Mouse (Mus musculus) forebrain, embryonic 12.5 days (tissue): ENCODE data around the gene Flywch1. TPM values are rescaled to one million over a fixed set of nuclear protein-coding genes. Genes with fewer than 3 reads are reported as not detected.
A peak's percentile ranks its signal among the peaks of the same experiment; 100 is the strongest.

Experiments used
- ATAC-seq: fragments of 200-750 bp; cut with Nextera tagmentation; 2 replicates; pipeline ENCODE4 v1.8.0; 2017; ENCODE audit warnings: moderate TSS enrichment; ENCODE audit not compliant: low FRiP score
- H3K27ac ChIP-seq: fragments of 300-500 bp; sonication (generic); 2 replicates; pipeline ENCODE4 v1.5.1; 2016; ENCODE audit warnings: mild to moderate bottlenecking
- H3K27me3 ChIP-seq: fragments of 300-500 bp; sonication (generic); 2 replicates; pipeline ENCODE4 v1.6.1; 2016; ENCODE audit warnings: mild to moderate bottlenecking
- H3K36me3 ChIP-seq: fragments of 300-500 bp; sonication (generic); replicated peaks from 2 replicates; pipeline ENCODE4 v1.6.1; 2016; ENCODE audit warnings: mild to moderate bottlenecking
- H3K4me1 ChIP-seq: fragments of 300-500 bp; sonication (generic); 2 replicates; pipeline ENCODE4 v1.6.1; 2016
- H3K4me2 ChIP-seq: fragments of 300-500 bp; sonication (generic); 2 replicates; pipeline ENCODE4 v1.6.1; 2016; ENCODE audit warnings: mild to moderate bottlenecking, moderate library complexity
- H3K4me3 ChIP-seq: fragments of 300-500 bp; sonication (generic); replicated peaks from 2 replicates; pipeline ENCODE4 v1.5.1; 2016; ENCODE audit warnings: mild to moderate bottlenecking
- H3K9ac ChIP-seq: fragments of 300-500 bp; sonication (generic); 2 replicates; pipeline ENCODE4 v1.6.1; 2016; ENCODE audit warnings: mild to moderate bottlenecking
- H3K9me3 ChIP-seq: fragments of 300-500 bp; sonication (generic); 2 replicates; pipeline ENCODE4 v1.6.1; 2016
- WGBS: fragments of 180-500 bp; shearing (Covaris S2); methylation state at CpG from one replicate; pipeline ENCODE4 v1.1.7; 2016; 5-methylcytosine and 5-hydroxymethylcytosine counted together
- polyA plus RNA-seq: library from polyadenylated mRNA; unstranded; fragments of >200 nt; fragmentation: Nextera tagmentation; extraction: Ambion mirVana; gene quantifications from 2 replicates; pipeline ENCODE4 v1.2.1, GENCODE M21; 2016

The Flywch1 gene
- polyA plus RNA-seq, 1 experiment from 2014 or later, result 173 TPM

- WGBS, result 86% methylated on average over 7 of the region's 7 CpGs
- no peaks in the 10 kb centered on the region for H3K36me3 ChIP-seq
- no peak within 1 kb of the TSS for H3K4me3 ChIP-seq
- ATAC-seq, result no peak
- H3K4me1 ChIP-seq, result peaks cover 12% of the 10 kb centered on the region
- no peak within 1 kb of the TSS for H3K9ac ChIP-seq
- no peak within 1 kb of the TSS for H3K27ac ChIP-seq
- H3K4me2 ChIP-seq, result no peak within 1 kb of the TSS
- peaks cover 10% of the 10 kb centered on the region; the same call in 1 of the 2 replicates for H3K27me3 ChIP-seq
- no peaks in the 10 kb centered on the region for H3K9me3 ChIP-seq
Measured at GRCm38 (mm10) chr17:23722376-23723125, 48.9 kb downstream of the Flywch1 start, which contains the start of gene 1520401A03Rik. TSS of gene 1520401A03Rik (minus strand) at chr17:23722783.

- no peaks in the 10 kb centered on the region for H3K36me3 ChIP-seq
- H3K27me3 ChIP-seq, result peaks cover 10% of the 10 kb centered on the region; the same call in 1 of the 2 replicates
- H3K4me1 ChIP-seq, result peaks cover 8% of the 10 kb centered on the region
- no peaks in the 10 kb centered on the region for H3K9me3 ChIP-seq
- H3K9ac ChIP-seq, result no peak overlapping the region
- H3K4me2 ChIP-seq, result no peak overlapping the region
- WGBS, result 90% methylated on average over 2 of the region's 2 CpGs
- no peak for ATAC-seq
- H3K4me3 ChIP-seq, result no peak overlapping the region
- no peak overlapping the region for H3K27ac ChIP-seq
Measured at GRCm38 (mm10) chr17:23721886-23722285, 49.5 kb downstream of the Flywch1 start.

GRCm38 (mm10) chr17:23719455-23719854 is 51.9 kb downstream of the Flywch1 start:
- H3K9ac ChIP-seq, result no peak overlapping the region
- H3K36me3 ChIP-seq, result no peaks in the 10 kb centered on the region
- H3K4me1 ChIP-seq, result no peaks in the 10 kb centered on the region
- H3K27me3 ChIP-seq, result peaks cover 10% of the 10 kb centered on the region; the same call in 1 of the 2 replicates
- no peak for ATAC-seq
- H3K4me2 ChIP-seq, result no peak overlapping the region
- H3K9me3 ChIP-seq, result no peaks in the 10 kb centered on the region
- no peak overlapping the region for H3K4me3 ChIP-seq
- H3K27ac ChIP-seq, result no peak overlapping the region
- WGBS, result 0% methylated on average over 1 of the region's 1 CpGs

- H3K9ac ChIP-seq, result no peak overlapping the region
- no peak overlapping the region for H3K4me3 ChIP-seq
- ATAC-seq, result no peak
- H3K9me3 ChIP-seq, result no peaks in the 10 kb centered on the region
- H3K36me3 ChIP-seq, result no peaks in the 10 kb centered on the region
- 58% methylated on average over 2 of the region's 2 CpGs for WGBS
- no peaks in the 10 kb centered on the region for H3K4me1 ChIP-seq
- H3K27me3 ChIP-seq, result peaks cover 5% of the 10 kb centered on the region; the same call in 1 of the 2 replicates
- no peak overlapping the region for H3K27ac ChIP-seq
- H3K4me2 ChIP-seq, result no peak overlapping the region
Measured at GRCm38 (mm10) chr17:23717003-23717402, 54.4 kb downstream of the Flywch1 start.

- 1% methylated on average over 3 of the region's 3 CpGs for whole genome bisulfite sequencing
- no peaks in the 10 kb centered on the region for H3K4me1 ChIP-seq
- no peaks in the 10 kb centered on the region for H3K36me3 ChIP-seq
- no peaks in the 10 kb centered on the region for H3K9me3 ChIP-seq
- no peak overlapping the region for H3K9ac ChIP-seq
- no peak overlapping the region for H3K4me2 ChIP-seq
- no peak overlapping the region for H3K27ac ChIP-seq
- no peak overlapping the region for H3K4me3 ChIP-seq
- peaks cover 43% of the 10 kb centered on the region for H3K27me3 ChIP-seq
- ATAC-seq, result peak; percentile 65
Measured at GRCm38 (mm10) chr17:23706212-23706611, 65.2 kb downstream of the Flywch1 start.

GRCm38 (mm10) chr17:23705525-23706104 is 65.8 kb downstream of the Flywch1 start:
- no peak for ATAC-seq
- H3K4me3 ChIP-seq, result no peak overlapping the region
- H3K4me2 ChIP-seq, result no peak overlapping the region
- H3K27ac ChIP-seq, result no peak overlapping the region
- H3K4me1 ChIP-seq, result no peaks in the 10 kb centered on the region
- H3K9ac ChIP-seq, result no peak overlapping the region
- H3K27me3 ChIP-seq, result peaks cover 48% of the 10 kb centered on the region
- no peaks in the 10 kb centered on the region for H3K9me3 ChIP-seq
- H3K36me3 ChIP-seq, result no peaks in the 10 kb centered on the region
- WGBS, result 80% methylated on average over 7 of the region's 7 CpGs

GRCm38 (mm10) chr17:23704741-23705140 is 66.7 kb downstream of the Flywch1 start:
- Histone ChIP-seq H3K36me3 (no peaks in the 10 kb centered on the region), H3K27ac (no peak overlapping the region), H3K27me3 (peaks cover 48% of the 10 kb centered on the region), H3K9ac (no peak overlapping the region), H3K4me3 (no peak overlapping the region), H3K4me1 (no peaks in the 10 kb centered on the region), H3K9me3 (no peaks in the 10 kb centered on the region), H3K4me2 (no peak overlapping the region)
- no peak for ATAC-seq
- WGBS, result 60% methylated on average over 7 of the region's 7 CpGs

GRCm38 (mm10) chr17:23703301-23703700 is 68.1 kb downstream of the Flywch1 start:
- Histone ChIP-seq H3K9me3 (no peaks in the 10 kb centered on the region), H3K27me3 (peaks cover 60% of the 10 kb centered on the region)

More at GRCm38 (mm10) chr17:23703301-23703700, 68.1 kb downstream of the Flywch1 start:
- Histone ChIP-seq H3K9ac (no peak overlapping the region), H3K36me3 (no peaks in the 10 kb centered on the region), H3K4me3 (no peak overlapping the region), H3K4me2 (no peak overlapping the region), H3K4me1 (peaks cover 7% of the 10 kb centered on the region), H3K27ac (no peak overlapping the region)
- ATAC-seq, result no peak
- 84% methylated on average over 9 of the region's 9 CpGs for WGBS

Other genes with a start within 250 kb of the Flywch1 start
- 22.7 and 23.7 TPM in 2 replicates for gene Zfp213, start 207.4 kb downstream of the Flywch1 start, polyA plus RNA-seq
- gene Zfp13, start 172.1 kb downstream of the Flywch1 start, polyA plus RNA-seq, result 22.1 and 22.6 TPM in 2 replicates
- 0.17 TPM in 1 of 2 replicates, not detected in the other for gene Zscan10, start 170.7 kb downstream of the Flywch1 start, polyA plus RNA-seq
- 0.78 and 0.91 TPM in 2 replicates for gene Mmp25, start 126.3 kb downstream of the Flywch1 start, polyA plus RNA-seq
- gene Bicdl2, start 111.1 kb downstream of the Flywch1 start, polyA plus RNA-seq, result 0.19 and 0.42 TPM in 2 replicates
- gene Hcfc1r1, start 98.0 kb downstream of the Flywch1 start, polyA plus RNA-seq, result 47.1 and 50.3 TPM in 2 replicates
- gene Thoc6, start 97.7 kb downstream of the Flywch1 start, polyA plus RNA-seq, result 49.3 and 49.7 TPM in 2 replicates
- 3.6 and 4.2 TPM in 2 replicates for gene Tnfrsf12a, start 94.1 kb downstream of the Flywch1 start, polyA plus RNA-seq
- 7.1 and 8.0 TPM in 2 replicates for gene Cldn6, start 92.4 kb downstream of the Flywch1 start, polyA plus RNA-seq
- gene Cldn9, start 87.6 kb downstream of the Flywch1 start, polyA plus RNA-seq, result 6.3 and 8.2 TPM in 2 replicates
- 0.17 TPM in 1 of 2 replicates, not detected in the other for gene 1520401A03Rik, start 48.8 kb downstream of the Flywch1 start, polyA plus RNA-seq
- gene Pkmyt1, start 45.3 kb downstream of the Flywch1 start, polyA plus RNA-seq, result 47.3 and 49.6 TPM in 2 replicates
- 26.4 and 30.8 TPM in 2 replicates for gene Paqr4, start 30.7 kb downstream of the Flywch1 start, polyA plus RNA-seq
- 1.4 and 1.6 TPM in 2 replicates for gene Kremen2, start 25.8 kb downstream of the Flywch1 start, polyA plus RNA-seq
- 32.7 and 33.5 TPM in 2 replicates for gene Flywch2, start 14.5 kb upstream of the Flywch1 start, polyA plus RNA-seq
- gene Srrm2, start 18.9 kb upstream of the Flywch1 start, polyA plus RNA-seq, result 660 and 697 TPM in 2 replicates
- 1,039 and 1,118 TPM in 2 replicates for gene Elob, start 57.5 kb upstream of the Flywch1 start, polyA plus RNA-seq
- 0.14 TPM in 1 of 2 replicates, not detected in the other for gene Prss33, start 64.5 kb upstream of the Flywch1 start, polyA plus RNA-seq
- gene Prss32, start 72.3 kb upstream of the Flywch1 start, polyA plus RNA-seq, result not detected in 2 replicates
- gene Prss41, start 72.6 kb upstream of the Flywch1 start, polyA plus RNA-seq, result 1.3 and 3.0 TPM in 2 replicates
- not detected in 2 replicates for gene Prss21, start 96.5 kb upstream of the Flywch1 start, polyA plus RNA-seq
- not detected in 2 replicates for gene Dcpp1, start 109.3 kb upstream of the Flywch1 start, polyA plus RNA-seq
- not detected in 2 replicates for gene Dcpp2, start 109.3 kb upstream of the Flywch1 start, polyA plus RNA-seq
- not detected in 2 replicates for gene Dcpp3, start 145.9 kb upstream of the Flywch1 start, polyA plus RNA-seq
- gene Sbp, start 170.1 kb upstream of the Flywch1 start, polyA plus RNA-seq, result not detected in 2 replicates
- not detected in 2 replicates for gene Sbpl, start 183.7 kb upstream of the Flywch1 start, polyA plus RNA-seq
- not detected in 2 replicates for gene Prss30, start 209.0 kb upstream of the Flywch1 start, polyA plus RNA-seq
- 0.33 and 0.35 TPM in 2 replicates for gene Prss22, start 226.5 kb upstream of the Flywch1 start, polyA plus RNA-seq